Mouse (Mus musculus) c-Kit-positive CD71-negative TER-119-negative erythroid progenitor cells, embryonic 14.5 days (primary cell): ENCODE measurements at regions not wholly inside any gene's neighbourhood (a gene's known extent, or its start where the extent isn't known, plus 50 kb on each side); places are given as distances from the start of the nearest gene placed in this dataset.

Experiments
- DNase-seq: peaks from one replicate; pipeline ENCODE4 v3.0.0-alpha.2; 2013; ENCODE audit warnings: low read depth

DNA sequence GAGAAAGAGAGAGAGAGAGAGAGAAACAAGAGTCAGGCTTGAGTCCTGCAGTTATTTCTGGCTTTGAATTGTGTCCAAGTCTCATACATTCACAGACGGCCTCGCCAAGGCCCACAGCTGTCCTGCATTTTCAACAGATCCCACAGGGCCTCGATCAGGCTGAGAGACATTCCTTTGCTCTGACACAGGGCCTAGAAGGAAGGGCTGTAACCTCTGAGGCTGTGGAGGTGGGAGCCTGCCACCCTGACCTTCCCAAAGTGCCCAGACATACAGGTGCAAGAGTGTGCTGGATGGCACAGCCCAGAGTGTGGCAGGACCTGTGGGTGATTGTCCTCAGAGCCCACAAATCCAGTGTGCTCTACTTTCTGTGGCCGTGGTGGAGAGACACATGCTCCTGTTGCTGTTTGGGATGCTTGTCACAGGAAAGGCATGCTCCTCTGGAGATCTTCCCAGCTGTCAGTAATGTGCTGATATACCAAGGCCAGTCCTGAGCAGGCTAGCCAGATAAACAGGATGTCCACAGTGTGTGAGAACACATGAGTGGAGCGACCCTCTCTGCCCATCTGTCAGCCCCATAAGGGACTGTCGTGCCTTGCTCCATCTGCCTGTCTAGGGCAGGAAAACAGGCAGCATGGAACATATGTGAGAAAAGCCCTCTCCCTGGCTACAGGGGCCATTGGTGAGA is 151.2 kb upstream of the Gm5148 start:
- DNase-seq, result no peak

DNA sequence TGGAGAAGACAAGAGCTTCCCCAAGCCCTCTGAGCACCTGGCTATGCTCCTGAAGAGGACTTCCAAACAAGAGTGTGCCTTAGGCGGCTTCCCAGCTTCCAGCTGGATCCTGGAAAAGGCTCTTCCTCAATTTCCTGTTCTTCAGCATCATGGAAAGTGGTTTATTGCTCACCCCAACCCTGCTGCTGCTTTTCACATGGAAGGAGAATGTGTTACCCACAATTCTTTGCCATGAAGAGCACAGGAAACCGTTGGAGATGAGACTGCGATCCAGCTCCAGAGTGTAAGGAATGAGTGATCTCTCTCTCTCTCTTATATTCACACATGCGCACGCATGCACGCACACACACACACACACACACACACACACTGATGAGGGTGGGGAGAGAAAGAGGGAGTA is 150.6 kb upstream of the Gm5148 start:
- no peak for DNase-seq

DNA sequence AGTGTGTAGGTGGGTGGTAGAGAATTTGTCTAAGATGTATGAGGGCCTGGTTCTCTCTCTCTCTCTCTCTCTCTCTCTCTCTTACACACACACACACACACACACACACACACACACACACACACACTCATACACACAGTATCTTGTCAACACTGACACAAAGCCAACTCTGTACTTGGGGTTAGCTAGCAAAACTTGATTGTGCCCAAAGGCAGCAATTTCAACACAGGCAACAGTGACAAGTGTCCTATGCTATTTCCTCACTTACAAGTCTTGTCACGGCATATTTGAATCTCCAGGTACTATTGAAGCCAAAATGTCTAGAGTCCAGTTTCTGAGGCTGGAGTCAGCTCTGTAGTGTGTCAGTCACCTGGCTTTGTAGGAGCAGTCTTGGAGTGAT is 150.1 kb upstream of the Gm5148 start:
- no peak for DNase-seq

DNA sequence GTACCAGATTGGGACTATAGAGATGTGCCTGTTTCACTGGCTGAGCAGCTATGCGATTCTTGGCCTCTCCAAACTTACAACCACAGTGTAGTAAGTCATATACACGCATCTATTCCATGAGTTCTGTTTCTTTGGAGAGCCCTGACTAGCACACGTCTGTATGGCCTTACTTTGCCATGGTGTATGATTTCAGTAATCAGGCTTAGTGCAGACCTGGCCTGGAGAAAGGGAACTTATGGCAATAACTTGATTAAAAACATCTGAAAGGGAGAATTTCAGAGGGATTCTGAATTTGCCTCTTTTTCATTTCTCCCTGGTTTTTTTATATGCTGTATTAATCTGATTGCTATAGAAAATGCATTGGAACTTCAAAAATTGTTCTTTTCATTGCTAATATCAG is 148.0 kb upstream of the Gm5148 start:
- no peak for DNase-seq

DNA sequence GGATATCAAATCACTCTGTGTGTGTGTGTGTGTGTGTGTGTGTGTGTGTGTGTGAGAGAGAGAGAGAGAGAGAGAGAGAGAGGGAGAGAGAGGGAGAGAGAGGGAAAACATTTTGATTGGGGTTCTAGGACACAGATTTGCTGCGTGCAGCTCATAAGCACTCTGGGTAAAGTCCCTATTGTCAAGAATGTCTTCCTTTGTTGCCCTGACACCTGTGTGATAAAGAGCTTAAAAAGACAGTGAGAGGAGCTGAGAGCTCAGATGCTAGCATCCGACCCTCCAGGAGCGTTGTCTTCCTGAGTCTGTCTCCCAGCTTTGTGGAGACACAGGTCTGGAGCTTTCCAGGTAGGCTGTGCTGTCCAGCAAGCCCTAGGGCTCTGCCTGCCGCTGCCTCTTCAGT is 146.8 kb upstream of the Gm5148 start:
- no peak for DNase-seq

DNA sequence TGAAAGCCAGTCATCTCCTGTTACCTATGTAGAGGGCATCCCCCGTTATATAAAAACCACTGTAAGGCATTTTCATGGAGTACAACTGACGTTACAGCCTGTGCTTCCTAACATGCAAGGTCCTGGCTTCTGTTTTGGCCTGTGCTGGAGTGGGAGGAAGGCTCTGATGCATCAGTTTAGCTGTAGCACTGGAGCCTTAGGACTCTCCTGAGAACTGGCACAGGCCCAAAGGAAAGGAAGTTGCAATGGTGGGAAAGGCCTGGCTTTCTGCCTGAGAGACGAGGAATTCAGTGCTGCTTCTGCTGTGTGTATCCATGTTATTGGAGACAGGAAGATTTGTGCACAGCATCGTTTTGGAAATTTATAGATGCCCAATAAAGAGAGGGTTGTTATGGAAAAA is 144.2 kb upstream of the Gm5148 start:
- no peak for DNase-seq

DNA sequence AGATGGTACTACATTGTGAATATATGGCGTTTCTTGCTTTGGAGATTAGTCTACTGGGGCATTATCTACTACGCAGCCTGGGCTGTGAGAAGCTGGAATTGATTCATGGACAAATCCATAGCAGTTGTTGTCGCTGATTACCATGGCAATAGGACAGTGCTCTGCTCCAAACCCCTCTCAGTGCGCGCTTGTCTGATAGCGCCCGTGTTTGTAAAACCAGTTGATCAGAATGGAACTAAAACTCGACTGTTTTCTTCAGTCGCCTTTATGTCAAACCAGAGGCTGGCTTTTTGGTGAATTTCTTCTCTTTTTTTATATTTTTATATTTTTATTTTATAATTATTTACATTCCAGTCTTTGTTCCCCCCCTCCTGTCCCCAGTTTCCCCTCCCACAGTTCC is 138.5 kb upstream of the Gm5148 start:
- DNase-seq, result no peak

DNA sequence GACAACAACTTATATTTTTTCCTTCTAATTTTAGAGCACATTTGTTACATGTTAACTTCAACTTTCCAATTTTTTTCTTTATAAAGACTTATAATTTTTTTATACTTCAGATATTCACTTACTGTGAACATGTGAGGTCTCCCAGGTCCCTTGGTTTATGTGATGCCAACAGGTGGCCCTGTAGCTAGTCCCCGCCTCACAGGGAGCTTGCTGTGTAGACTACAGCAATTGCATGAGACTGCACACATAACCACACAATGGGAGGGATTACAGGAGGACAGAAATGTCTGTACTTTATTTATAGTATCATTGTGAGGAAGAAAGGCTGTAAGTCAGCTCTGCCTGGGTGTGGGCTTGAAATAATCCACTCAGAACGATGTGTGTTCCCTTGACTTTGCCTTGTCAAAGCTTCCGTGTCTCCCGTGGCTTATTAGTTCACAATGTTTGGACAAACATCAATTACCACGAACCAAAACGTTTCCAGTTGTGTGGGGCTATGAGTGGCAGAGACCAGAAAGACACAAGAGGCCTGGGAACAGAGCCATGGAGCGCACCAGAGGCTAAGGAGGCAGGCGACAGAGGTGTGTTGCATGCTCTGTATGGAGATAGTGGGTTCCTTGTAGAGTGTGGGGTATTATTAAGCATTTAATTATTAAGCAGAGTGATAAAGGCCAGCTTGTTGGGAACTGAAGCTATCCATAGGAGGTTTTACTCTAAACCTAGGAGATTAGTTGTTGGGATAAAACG is 136.6 kb upstream of the Gm5148 start:
- no peak for DNase-seq

DNA sequence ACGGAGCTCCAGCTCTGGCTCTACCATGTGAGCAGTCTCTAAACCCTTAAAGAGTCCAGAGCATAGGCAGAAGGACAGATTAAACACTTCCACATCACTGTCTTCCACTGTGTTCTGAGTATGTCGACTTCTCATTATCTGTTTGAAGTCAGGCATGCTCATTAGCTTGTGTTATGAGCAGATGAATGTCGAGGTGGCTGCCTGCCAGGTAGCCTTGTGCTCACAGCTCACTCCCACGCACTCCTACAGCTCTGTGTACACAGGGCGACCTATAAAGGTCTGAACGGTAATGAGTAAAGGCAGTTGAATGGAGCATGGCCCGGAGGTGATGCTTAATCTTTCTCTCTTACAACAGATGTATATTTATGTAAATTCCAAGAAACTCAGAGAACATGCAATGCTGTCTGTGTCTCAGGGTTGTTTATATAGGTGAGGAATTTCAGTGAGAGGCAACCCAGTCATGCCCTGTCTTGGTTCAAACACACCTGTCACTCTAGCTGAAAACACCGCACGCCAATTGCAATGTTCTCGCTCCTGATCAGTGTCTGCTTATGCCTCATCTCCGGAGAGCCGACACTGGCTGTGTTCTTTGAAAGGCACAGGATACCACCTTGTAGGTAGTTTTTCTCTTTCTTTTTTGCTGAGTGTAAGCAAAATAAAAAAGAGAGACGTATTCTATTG is 135.9 kb upstream of the Gm5148 start:
- no peak for DNase-seq

DNA sequence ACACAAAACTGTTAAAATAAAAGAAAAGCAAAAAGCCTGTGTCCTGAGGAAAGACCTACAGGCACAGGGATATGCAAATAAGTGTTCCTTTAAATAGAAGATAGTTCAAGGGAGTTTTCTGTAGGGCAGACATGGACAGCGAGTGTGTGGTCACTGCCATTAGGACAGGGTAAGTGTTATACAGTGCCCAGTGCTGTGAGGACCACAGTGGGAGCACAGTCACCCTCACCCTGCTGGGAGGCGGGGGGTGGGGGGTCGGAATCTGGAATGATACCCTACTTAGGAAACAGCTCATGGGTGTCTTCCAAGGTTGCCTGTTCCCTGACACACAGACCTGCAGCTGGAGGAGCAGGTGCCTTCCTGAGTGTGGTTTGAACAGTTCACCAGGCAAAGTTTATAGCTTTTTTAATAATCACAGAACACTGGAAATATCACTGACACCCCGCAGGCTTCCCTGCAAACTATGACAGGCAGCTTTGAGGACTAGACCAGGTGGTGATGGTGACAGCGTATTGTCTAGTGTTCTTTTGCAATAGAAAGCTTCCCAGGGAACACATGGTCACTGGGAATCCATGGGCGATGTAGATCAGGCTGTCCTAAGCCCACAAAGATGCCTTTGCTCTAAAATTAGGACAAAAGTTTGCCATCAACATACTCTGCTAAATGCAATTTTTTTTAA is 134.5 kb upstream of the Gm5148 start:
- no peak for DNase-seq

DNA sequence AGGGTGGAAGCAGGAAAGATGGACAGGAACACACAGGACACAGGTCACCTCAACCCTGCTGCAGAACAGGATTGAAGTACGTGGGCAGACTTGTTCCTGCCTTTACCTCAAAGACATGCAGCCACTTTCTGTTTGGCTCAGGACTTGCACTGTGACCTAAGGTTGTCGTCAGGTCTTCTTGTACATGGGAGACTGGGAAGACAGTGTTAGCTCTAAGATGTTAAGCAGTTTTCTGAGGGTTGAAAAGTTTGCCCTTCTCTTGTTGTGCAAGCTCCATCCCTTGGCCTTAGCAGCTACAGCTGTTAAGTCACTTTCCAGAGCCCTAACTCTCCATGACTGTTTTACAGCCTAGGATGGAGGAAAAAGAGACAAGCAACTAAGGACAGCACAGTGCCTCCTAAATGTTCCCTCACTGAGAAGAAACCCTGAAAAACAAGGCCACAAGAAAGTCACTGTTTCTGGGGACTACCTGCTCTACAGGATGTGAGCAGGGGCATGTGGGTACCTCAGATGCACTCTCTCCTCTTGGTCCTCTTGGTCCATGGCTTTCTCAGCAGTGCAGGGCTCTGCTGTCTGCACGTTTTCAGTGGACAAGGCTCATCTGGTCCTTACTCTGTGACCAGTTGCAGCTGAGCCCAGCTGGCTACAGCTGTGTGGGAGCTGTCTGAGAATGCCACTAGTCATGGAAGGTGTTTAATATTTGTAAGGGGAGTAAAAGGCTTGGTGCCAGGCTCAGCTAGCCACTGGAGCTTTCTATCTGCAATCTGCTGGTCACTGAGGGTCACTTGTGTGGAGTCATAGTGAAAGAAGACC is 122.1 kb upstream of the Gm5148 start:
- no peak for DNase-seq

DNA sequence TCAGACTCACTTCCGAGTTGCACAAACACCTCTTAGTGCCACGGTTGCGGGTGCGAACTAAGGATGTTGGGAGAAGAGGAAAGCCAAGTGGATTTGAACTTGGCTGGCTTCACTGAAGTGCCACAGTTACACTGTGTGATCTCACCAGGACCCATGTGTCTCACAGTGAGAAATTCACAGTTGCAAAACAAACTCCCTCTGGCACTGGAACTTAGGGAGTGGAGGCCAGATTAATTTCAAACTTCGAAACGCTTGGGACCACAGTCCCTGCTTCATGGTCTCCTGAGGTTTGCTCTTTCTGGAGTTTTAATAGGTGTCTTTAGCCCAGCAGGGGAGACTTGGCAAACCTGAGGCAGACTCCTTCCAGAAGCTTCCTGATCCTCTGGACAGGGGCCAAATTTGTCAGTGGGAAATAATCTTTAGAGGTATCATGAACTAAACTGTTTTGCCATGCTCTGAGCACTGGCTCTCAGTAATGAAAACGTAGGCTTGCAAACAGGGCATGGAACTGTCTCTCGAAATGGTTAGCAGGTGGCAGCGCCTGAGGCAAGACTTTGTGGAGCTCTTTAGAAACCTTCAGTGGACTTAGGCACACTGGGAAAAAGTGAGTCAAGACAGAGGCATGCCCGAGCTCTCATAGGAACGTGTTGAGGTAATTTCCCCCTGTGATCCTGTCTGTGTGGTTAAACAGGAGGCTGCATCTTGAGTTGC is 121.2 kb upstream of the Gm5148 start:
- DNase-seq, result no peak

DNA sequence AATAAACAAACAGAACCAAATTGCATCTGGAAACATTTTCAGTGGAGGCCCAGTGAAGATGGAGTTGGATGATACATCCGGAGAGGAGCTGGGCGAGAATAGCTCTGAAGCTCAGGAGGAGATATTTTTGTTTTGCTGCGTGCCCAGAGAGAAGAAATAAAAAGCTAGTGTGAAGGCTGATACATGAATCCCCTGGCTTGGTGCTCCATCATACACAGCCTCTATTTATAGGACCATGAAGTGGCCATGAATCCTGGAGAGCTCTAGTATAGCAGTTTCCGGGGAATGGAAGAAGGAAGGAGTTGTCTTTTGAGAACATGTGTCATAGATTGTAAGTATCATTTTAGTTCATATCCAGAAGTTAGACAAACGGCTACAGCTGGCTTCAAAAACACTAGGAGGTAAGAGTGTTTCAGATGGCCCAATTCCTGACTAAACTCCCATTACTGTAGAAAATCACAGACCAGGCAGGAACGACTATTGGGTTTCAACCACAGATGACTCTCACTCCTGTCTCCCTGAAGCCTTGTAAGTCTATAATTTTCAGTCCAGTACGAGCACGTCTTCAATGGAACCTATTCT is 120.5 kb upstream of the Gm5148 start:
- DNase-seq, result no peak

DNA sequence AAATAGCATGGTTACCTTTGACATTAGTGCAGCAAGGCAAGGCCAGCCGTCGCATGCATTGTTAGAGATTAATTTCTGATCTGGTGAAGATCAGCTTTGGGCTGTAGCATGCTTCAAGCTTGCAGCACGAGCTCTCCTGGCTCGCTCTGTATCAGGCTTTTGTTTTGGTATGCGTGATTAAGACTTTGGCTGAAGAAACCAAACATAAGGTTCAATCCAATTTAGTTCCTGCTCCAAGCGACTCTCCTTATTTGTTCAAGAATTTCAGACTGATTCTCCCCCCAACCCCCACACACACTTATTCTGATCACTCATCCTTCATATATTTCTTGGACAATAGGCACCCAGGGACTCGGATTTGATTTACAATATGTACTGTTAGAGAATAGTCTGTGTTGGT is 118.0 kb upstream of the Gm5148 start:
- DNase-seq, result no peak

DNA sequence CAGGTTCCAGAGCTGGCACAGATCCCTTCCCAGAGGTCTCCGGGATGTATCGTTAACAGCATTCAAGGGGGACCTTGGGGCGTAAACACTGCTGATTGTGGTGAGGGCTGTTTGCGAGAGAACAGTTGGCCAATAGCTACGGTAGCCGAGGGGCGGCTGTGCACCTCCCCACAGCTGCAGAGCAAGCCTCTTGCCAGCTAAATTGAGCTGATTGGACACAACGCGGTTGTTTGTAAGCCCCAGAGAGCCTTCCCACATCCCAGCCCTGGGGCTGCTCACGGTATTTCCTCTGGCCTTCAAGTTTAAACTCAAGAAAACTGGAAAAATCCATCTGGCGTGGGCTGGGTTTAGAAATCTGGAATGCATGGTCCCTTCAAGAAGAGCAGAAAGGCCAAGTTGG is 114.6 kb upstream of the Gm5148 start:
- DNase-seq, result no peak

DNA sequence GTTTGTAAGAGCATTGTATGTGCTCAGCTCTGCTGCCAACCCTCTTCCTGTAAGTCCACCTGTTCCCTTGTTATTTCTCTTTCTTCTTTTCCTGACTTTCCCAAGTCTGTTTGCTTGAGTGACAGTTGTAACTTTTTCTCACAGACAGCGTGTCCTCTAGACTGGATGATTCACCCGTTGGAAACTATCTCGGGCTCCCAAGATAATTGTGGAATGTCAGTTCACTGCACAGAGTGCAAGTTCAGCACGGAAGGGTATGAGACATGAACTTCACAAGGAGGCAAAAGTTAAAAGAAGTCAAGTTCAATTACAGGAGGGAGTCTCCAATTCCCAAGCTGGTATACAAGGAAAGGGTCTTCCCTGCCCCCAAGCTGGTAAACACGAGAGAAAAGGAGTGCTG is 112.5 kb upstream of the Gm5148 start:
- no peak for DNase-seq

DNA sequence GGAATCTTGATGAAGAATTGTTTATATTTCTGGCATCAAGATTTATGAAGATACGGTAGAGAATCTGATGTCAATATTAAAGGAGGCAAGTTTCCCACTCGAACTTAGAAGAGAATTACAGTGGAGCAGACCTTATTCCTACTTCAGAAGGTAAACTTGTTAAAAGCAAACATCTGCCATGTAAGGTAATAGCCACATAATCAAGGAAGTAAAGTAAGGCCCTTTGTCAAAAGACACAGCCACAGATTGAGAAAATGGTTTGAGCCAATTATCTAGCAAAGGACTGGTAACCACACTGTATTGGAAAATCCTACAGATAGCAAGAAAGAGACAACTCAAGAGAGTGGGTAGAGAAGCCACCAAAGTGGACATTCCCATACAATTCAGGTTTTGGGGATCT is 111.4 kb upstream of the Gm5148 start:
- no peak for DNase-seq

DNA sequence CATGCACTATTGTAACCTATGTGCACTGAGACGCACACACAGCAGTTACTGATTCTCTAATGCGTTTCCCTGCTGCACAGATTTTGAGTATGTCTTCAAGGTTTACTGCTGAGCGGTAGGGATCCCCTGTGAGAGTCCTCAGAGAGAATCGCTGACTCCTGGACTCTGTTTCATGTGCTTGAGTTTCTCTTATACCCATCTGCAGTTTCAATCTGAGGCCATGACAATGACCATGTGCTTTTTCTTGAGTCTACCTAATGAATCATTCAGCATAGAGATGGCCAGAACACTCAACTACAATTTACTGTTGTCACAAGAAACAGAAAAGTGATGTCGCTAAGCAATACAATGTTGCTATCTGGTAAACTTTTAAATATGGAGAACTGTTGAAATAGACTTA is 110.8 kb upstream of the Gm5148 start:
- DNase-seq, result no peak

DNA sequence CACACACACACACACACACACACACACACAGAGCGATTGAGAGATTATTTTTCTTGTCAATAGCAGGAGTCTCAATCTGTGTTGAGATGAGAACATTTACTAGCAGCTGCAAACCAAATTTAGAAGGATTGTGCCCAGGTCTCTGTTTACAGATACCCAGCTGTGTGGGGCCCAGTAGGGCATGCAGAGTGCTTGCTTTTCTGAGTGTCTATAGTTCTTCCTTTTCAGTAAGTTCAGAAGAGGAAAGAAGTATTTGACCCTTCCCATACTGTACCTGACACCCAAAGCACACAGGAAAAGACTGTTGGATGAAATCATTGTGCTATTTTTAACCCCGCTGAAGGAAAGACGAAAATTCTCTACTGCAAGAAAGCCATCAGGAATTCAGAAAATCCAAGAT is 110.3 kb upstream of the Gm5148 start:
- no peak for DNase-seq

DNA sequence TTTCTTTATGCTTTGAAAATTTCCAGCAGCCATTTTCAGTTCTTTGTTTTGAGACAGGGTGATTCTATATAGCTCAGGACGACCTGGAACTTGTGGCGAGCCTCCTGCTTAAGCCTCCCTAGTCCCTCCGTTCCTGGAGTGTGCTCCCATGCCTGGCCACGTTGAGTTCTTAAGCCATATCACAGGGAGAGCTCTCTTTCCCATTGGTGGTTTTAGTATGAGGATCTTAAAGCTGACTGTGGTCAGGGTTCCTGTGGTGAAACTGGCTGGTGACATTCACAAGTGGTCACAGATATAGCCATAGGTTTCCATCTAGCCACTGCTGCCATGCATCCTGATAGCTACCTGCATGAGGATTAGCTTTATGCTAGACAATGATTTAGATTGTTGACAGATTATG is 109.1 kb upstream of the Gm5148 start:
- peak; percentile 23 for DNase-seq

DNA sequence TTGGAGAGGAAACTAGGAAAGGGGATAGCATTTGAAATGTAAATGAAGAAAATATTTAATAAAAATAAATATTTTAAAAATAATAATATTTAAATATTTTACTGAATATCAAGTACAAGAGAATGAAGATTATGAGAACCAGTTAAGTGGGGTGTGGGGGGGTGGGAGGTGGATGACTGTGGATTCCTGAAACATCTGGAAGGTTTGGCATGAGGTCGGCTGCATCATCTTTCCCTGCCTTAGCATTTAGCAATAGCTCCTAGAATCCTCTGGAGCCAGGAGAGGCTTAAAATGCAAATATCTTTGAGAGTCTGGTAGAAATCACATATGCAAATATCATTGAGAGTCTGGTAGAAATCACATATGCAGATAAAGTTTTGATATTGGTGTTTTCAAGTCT is 103.3 kb upstream of the Gm5148 start:
- no peak for DNase-seq
